Mouse (Mus musculus) small intestine, adult 2 months (tissue): ENCODE measurements around the gene Mapkbp1. TPM values are rescaled to one million over a fixed set of nuclear protein-coding genes. Genes with fewer than 3 reads are reported as not detected.

Source experiments
- H3K27ac ChIP-seq: fragments of 200-500 bp; 2 replicates; pipeline ENCODE4 v1.5.1; 2012; ENCODE audit warnings: low read depth, low read length, control low read depth, inconsistent platforms; ENCODE audit not compliant: insufficient read depth
- H3K27me3 ChIP-seq: fragments of 200-500 bp; 2 replicates; pipeline ENCODE4 v1.6.1; 2012; ENCODE audit warnings: mild to moderate bottlenecking, moderate library complexity, low read length, inconsistent platforms; ENCODE audit not compliant: control insufficient read depth, insufficient read depth
- H3K36me3 ChIP-seq: fragments of 200-500 bp; 2 replicates; pipeline ENCODE4 v1.6.1; 2012; ENCODE audit warnings: mild to moderate bottlenecking, low read length, control low read depth, inconsistent platforms; ENCODE audit not compliant: control insufficient read depth, insufficient read depth
- H3K4me1 ChIP-seq: fragments of 200-500 bp; 2 replicates; pipeline ENCODE4 v1.6.1; 2012; ENCODE audit warnings: low read length, inconsistent platforms, mixed read lengths; ENCODE audit not compliant: control insufficient read depth, insufficient read depth, insufficient read length
- H3K4me3 ChIP-seq: fragments of 200-500 bp; 2 replicates; pipeline ENCODE4 v1.5.1; 2012; ENCODE audit warnings: low read depth, mild to moderate bottlenecking, control low read depth, inconsistent platforms, low read length, moderate library complexity
- CTCF ChIP-seq: fragments of 200-500 bp; IDR thresholded peaks from 2 replicates; pipeline ENCODE4 v1.5.1; 2012; ENCODE audit warnings: low read depth, mild to moderate bottlenecking, control low read depth, inconsistent platforms, low read length, moderate library complexity, mixed read lengths; ENCODE audit not compliant: insufficient replicate concordance, insufficient read length; ENCODE audit errors: extremely low read depth
- POLR2A ChIP-seq: fragments of 200-500 bp; IDR thresholded peaks from 2 replicates; pipeline ENCODE4 v1.6.1; 2012; ENCODE audit warnings: low read depth, mild to moderate bottlenecking, control low read depth, inconsistent platforms, low read length, moderate library complexity
- WGBS: fragments of 180-500 bp; shearing (Covaris S2); methylation state at CpG from one replicate; pipeline ENCODE4 v1.1.7; 2018; 5-methylcytosine and 5-hydroxymethylcytosine counted together
- polyA plus RNA-seq: library from polyadenylated mRNA; depleted of rRNA; stranded (reverse); fragments of >200 nt; gene quantifications from 2 replicates; pipeline ENCODE4 v1.2.3, GENCODE M21; 2012; rRNA removed

The Mapkbp1 gene
- polyA plus RNA-seq, 1 experiment, result 15.9 TPM

GRCm38 (mm10) chr2:120065243-120065642, 92.7 kb downstream of the Mapkbp1 start:
- no peak overlapping the region for H3K4me3 ChIP-seq
- no peaks in the 10 kb centered on the region for H3K27me3 ChIP-seq
- no peaks in the 10 kb centered on the region for H3K36me3 ChIP-seq
- 83% methylated on average over 10 of the region's 10 CpGs for WGBS
- no peak overlapping the region for H3K27ac ChIP-seq
- TF ChIP-seq POLR2A, result no peak
- TF ChIP-seq CTCF, result no peak
- no peaks in the 10 kb centered on the region; the same call in 1 of the 2 replicates for H3K4me1 ChIP-seq

- H3K27ac ChIP-seq, result no peak overlapping the region
- H3K4me3 ChIP-seq, result no peak overlapping the region
- H3K4me1 ChIP-seq, result no peaks in the 10 kb centered on the region; the same call in 1 of the 2 replicates
- 36% methylated on average over 3 of the region's 3 CpGs for WGBS
- TF ChIP-seq CTCF (no peak), POLR2A (no peak)
- H3K36me3 ChIP-seq, result no peaks in the 10 kb centered on the region
- H3K27me3 ChIP-seq, result no peaks in the 10 kb centered on the region
Measured at GRCm38 (mm10) chr2:120066224-120066623, 93.7 kb downstream of the Mapkbp1 start.

- H3K36me3 ChIP-seq, result no peaks in the 10 kb centered on the region
- H3K4me1 ChIP-seq, result no peaks in the 10 kb centered on the region; the same call in 1 of the 2 replicates
- H3K4me3 ChIP-seq, result no peak overlapping the region
- H3K27me3 ChIP-seq, result no peaks in the 10 kb centered on the region
- WGBS, result 56% methylated on average over 16 of the region's 16 CpGs
- H3K27ac ChIP-seq, result no peak overlapping the region
- TF ChIP-seq POLR2A (no peak), CTCF (peak; percentile 64; the same call in 1 of the 2 replicates)
Measured at GRCm38 (mm10) chr2:120068555-120069465, 96.3 kb downstream of the Mapkbp1 start.

DNA sequence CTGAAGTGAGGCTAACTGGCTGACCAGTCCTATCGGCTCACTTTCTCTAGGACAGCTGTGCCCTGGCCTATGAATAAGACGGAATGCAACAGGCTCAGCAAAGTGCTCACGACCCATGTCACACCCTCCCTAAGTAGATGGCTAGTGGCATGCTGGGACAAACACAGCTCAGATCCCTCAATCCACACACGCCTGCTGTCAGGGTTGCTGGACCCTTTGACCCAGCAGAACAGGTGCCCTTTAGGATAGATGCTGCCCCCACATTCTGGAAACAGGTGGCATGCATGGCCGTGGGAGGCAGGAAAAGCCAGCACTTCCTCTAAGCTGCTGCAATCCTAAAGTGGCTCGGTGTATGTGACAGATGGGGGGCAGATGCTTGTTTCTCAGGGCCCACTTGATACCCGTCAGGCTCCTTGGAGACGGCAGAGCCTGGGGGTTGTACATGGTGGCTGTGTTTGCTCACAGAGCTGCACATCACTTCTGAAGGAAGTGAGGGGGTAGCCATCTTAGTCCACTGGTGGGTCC, 97.0 kb downstream of the Mapkbp1 start:
- no peaks in the 10 kb centered on the region; the same call in 1 of the 2 replicates for H3K4me1 ChIP-seq
- TF ChIP-seq CTCF (no peak), POLR2A (no peak)
- no peaks in the 10 kb centered on the region for H3K36me3 ChIP-seq
- H3K27me3 ChIP-seq, result no peaks in the 10 kb centered on the region; the same call in 1 of the 2 replicates
- H3K4me3 ChIP-seq, result no peak overlapping the region
- no peak overlapping the region for H3K27ac ChIP-seq
- 71% methylated on average over 8 of the region's 8 CpGs for WGBS

GRCm38 (mm10) chr2:120074096-120074495, 101.6 kb downstream of the Mapkbp1 start:
- H3K4me3 ChIP-seq, result no peak overlapping the region
- H3K27me3 ChIP-seq, result peaks cover 3% of the 10 kb centered on the region; the same call in 1 of the 2 replicates
- H3K36me3 ChIP-seq, result no peaks in the 10 kb centered on the region
- no peak overlapping the region for H3K27ac ChIP-seq
- H3K4me1 ChIP-seq, result peaks cover 4% of the 10 kb centered on the region
- 92% methylated on average over 4 of the region's 4 CpGs for WGBS
- TF ChIP-seq POLR2A, result no peak
- no peak for TF ChIP-seq CTCF

- H3K4me1 ChIP-seq, result peaks cover 4% of the 10 kb centered on the region
- WGBS, result 3% methylated on average over 36 of the region's 36 CpGs
Measured at GRCm38 (mm10) chr2:120076076-120076705, 103.7 kb downstream of the Mapkbp1 start.

More at GRCm38 (mm10) chr2:120076076-120076705, 103.7 kb downstream of the Mapkbp1 start:
- TF ChIP-seq CTCF, result peak; percentile 56; the same call in 1 of the 2 replicates
- TF ChIP-seq POLR2A, result no peak
- H3K4me3 ChIP-seq, result peak overlapping the region; percentile 55
- no peaks in the 10 kb centered on the region for H3K36me3 ChIP-seq
- peaks cover 3% of the 10 kb centered on the region; the same call in 1 of the 2 replicates for H3K27me3 ChIP-seq
- no peak overlapping the region for H3K27ac ChIP-seq

Other genes starting within 250 kb of the Mapkbp1 start
- gene Itpka, start 230.4 kb upstream of the Mapkbp1 start, polyA plus RNA-seq, result 21.6 and 39.7 TPM in 2 replicates
- gene Ltk, start 212.3 kb upstream of the Mapkbp1 start, polyA plus RNA-seq, result 1.8 and 2.0 TPM in 2 replicates
- 12.8 and 18.2 TPM in 2 replicates for gene Rpap1, start 185.2 kb upstream of the Mapkbp1 start, polyA plus RNA-seq
- 3.2 and 6.3 TPM in 2 replicates for gene Tyro3, start 175.0 kb upstream of the Mapkbp1 start, polyA plus RNA-seq
- 5.4 and 6.6 TPM in 2 replicates for gene Mga, start 75.5 kb upstream of the Mapkbp1 start, polyA plus RNA-seq
- gene Jmjd7, start 54.8 kb downstream of the Mapkbp1 start, polyA plus RNA-seq, result 1.3 and 6.8 TPM in 2 replicates
- 1.1 and 2.8 TPM in 2 replicates for gene Gm28042, start 54.8 kb downstream of the Mapkbp1 start, polyA plus RNA-seq
- gene Pla2g4b, start 60.7 kb downstream of the Mapkbp1 start, polyA plus RNA-seq, result 0.74 and 3.3 TPM in 2 replicates
- gene Ehd4, start 181.9 kb downstream of the Mapkbp1 start, polyA plus RNA-seq, result 19.6 and 30.7 TPM in 2 replicates